Mouse (Mus musculus) heart, postnatal 0 days (tissue): ENCODE results near the gene Mapt.

Experiments
- CTCF ChIP-seq: IDR thresholded peaks from 2 replicates; pipeline ENCODE4 v1.5.1; 2016; ENCODE audit warnings: antibody characterized with exemption, control low read depth, low read depth
- EP300 ChIP-seq: IDR thresholded peaks from 2 replicates; pipeline ENCODE4 v1.6.1; 2016; ENCODE audit warnings: antibody characterized with exemption, low read depth

DNA sequence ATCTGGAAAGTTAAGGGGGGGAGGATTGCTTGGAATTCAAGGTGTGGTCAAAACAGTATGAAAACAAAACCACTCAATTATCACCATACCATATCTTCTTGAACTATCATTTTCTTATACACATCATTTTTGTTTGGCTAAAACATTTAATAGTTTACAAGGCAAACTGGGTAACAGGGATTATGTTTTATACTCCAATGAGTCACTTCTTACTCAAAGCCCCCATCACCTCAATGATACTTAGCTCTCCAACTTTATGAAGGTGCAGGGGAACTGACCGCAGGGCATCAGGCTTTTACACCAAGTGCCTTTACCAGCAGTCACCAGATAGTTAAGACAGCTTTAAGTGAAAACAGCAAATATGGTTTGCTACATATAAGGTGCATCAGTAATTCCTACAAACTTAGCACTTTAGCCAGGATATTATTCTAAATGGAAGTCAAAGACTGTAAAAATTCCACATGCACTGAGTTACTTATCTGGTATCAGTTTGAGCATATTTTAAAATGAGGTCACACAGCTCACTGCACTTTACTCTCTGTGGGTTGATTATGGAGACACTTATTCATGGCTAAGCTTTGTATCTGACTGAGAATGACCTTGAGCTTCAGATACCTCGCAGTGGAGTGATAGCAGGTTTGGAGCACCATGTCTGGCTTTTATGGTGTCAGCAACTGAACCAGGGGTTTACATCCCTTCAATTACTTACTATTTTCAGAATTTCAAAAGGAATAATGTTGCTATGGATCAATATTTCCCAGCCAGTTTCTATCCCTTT lies 132.8 kb downstream of the Mapt start:
- no peak for TF ChIP-seq EP300
- no peak for TF ChIP-seq CTCF
